Mouse (Mus musculus) heart, embryonic 14.5 days (tissue): ENCODE results near the gene Asgr1. TPM values are rescaled to one million over a fixed set of nuclear protein-coding genes. Genes with fewer than 3 reads are reported as not detected.
"Not testable (repeated sequence)": the region's sequence is repeated elsewhere in the genome, so short reads cannot be mapped to it uniquely, and the experiment has no call there.

Experiments used
- ATAC-seq: fragments of 200-750 bp; cut with Nextera tagmentation; 2 replicates; pipeline ENCODE4 v1.8.0; 2017; ENCODE audit warnings: low read depth, moderate TSS enrichment; ENCODE audit not compliant: insufficient number of reproducible peaks, insufficient read depth, low FRiP score
- H3K27ac ChIP-seq, 2 experiments: fragments of 200-500 bp in 1 of 2; fragments of 300-500 bp in 1 of 2; sonication (generic) in 1 of 2; replicated peaks in 1 of 2; 2 replicates each; pipeline ENCODE4 v1.5.1; 2012 to 2014; ENCODE audit warnings: low read depth in 2 of 2, low read length in 2 of 2, control low read depth in 1 of 2, mild to moderate bottlenecking in 1 of 2, mixed read lengths in 1 of 2; ENCODE audit not compliant: control insufficient read depth in 1 of 2, insufficient read depth in 1 of 2
- H3K27me3 ChIP-seq: fragments of 300-500 bp; sonication (generic); 2 replicates; pipeline ENCODE4 v1.6.1; 2014; ENCODE audit warnings: mild to moderate bottlenecking, low read length, control low read depth; ENCODE audit not compliant: control insufficient read depth, insufficient read depth
- H3K36me3 ChIP-seq: fragments of 300-500 bp; sonication (generic); 2 replicates; pipeline ENCODE4 v1.6.1; 2014; ENCODE audit warnings: mild to moderate bottlenecking, control low read depth, low read length, mixed read lengths; ENCODE audit not compliant: control insufficient read depth, insufficient read depth
- H3K4me1 ChIP-seq, 2 experiments: fragments of 200-500 bp in 1 of 2; fragments of 300-500 bp in 1 of 2; sonication (generic) in 1 of 2; 2 replicates each; pipeline ENCODE4 v1.6.1; 2012 to 2014; ENCODE audit warnings: low read length in 2 of 2, control low read depth in 1 of 2, mixed read lengths in 1 of 2; ENCODE audit not compliant: control insufficient read depth in 2 of 2, insufficient read depth in 2 of 2
- H3K4me2 ChIP-seq: fragments of 300-500 bp; sonication (generic); 2 replicates; pipeline ENCODE4 v1.6.1; 2014; ENCODE audit warnings: mild to moderate bottlenecking, low read length
- H3K4me3 ChIP-seq, 2 experiments: fragments of 200-500 bp in 1 of 2; fragments of 300-500 bp in 1 of 2; sonication (generic) in 1 of 2; 2 replicates each; pipeline ENCODE4 v1.5.1; 2012 to 2014; ENCODE audit warnings: low read length in 2 of 2, mild to moderate bottlenecking in 2 of 2, control low read depth in 1 of 2, low read depth in 1 of 2, moderate library complexity in 1 of 2; ENCODE audit not compliant: control insufficient read depth in 1 of 2, insufficient read depth in 1 of 2
- H3K9ac ChIP-seq: fragments of 300-500 bp; sonication (generic); 2 replicates; pipeline ENCODE4 v1.6.1; 2014; ENCODE audit warnings: mild to moderate bottlenecking, low read length
- H3K9me3 ChIP-seq: fragments of 300-500 bp; sonication (generic); 2 replicates; pipeline ENCODE4 v1.6.1; 2016; ENCODE audit warnings: low read length, control low read depth; ENCODE audit not compliant: control insufficient read depth
- WGBS: fragments of 180-500 bp; shearing (Covaris S2); extraction: QIAGEN DNeasy Blood & Tissue Kit; methylation state at CpG from one replicate; pipeline ENCODE4 v1.1.7; 2014; 5-methylcytosine and 5-hydroxymethylcytosine counted together
- polyA plus RNA-seq: library from polyadenylated mRNA; unstranded; fragments of >200 nt; fragmentation: Nextera tagmentation; extraction: Ambion mirVana; gene quantifications from 2 replicates; pipeline ENCODE4 v1.2.1, GENCODE M21; 2014

The Asgr1 gene
- polyA plus RNA-seq, 1 experiment from 2014 or later = not detected

DNA sequence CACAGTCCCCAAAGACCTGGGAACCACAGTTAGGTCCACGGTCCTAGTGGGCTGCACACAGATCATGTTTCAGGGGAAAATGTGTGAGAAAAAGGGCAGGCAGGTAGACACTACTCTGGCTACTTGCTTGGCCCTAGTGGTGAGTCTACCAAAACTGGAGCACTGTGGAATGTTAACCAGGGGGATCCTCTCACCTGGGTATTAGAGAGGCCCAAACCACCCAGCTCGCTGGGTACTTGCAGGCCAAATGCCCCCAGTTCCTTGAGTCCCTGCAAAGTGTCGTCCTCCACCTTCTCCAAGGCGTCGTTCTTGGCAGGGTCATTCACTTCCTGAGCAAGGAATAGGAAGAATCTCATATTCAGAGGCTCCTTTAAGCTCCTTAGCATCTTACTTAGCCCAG, 39.8 kb upstream of the Asgr1 start:
- peak overlapping the region in 1 of 2 experiments; percentile 85; a peak in 1 of 4 replicates for H3K27ac ChIP-seq
- peak overlapping the region; percentile 81 for H3K4me2 ChIP-seq
- no peaks in the 10 kb centered on the region for H3K9me3 ChIP-seq
- H3K4me3 ChIP-seq = peak overlapping the region in 1 of 2 experiments; percentile 70; a peak in 1 of 4 replicates
- 62% methylated on average over 5 of the region's 5 CpGs for WGBS
- H3K9ac ChIP-seq = peak overlapping the region; percentile 89
- H3K4me1 ChIP-seq = peaks cover 12 to 26% of the 10 kb centered on the region in 2 experiments
- H3K36me3 ChIP-seq = peaks cover 51% of the 10 kb centered on the region
- no peak for ATAC-seq
- H3K27me3 ChIP-seq = no peaks in the 10 kb centered on the region

DNA sequence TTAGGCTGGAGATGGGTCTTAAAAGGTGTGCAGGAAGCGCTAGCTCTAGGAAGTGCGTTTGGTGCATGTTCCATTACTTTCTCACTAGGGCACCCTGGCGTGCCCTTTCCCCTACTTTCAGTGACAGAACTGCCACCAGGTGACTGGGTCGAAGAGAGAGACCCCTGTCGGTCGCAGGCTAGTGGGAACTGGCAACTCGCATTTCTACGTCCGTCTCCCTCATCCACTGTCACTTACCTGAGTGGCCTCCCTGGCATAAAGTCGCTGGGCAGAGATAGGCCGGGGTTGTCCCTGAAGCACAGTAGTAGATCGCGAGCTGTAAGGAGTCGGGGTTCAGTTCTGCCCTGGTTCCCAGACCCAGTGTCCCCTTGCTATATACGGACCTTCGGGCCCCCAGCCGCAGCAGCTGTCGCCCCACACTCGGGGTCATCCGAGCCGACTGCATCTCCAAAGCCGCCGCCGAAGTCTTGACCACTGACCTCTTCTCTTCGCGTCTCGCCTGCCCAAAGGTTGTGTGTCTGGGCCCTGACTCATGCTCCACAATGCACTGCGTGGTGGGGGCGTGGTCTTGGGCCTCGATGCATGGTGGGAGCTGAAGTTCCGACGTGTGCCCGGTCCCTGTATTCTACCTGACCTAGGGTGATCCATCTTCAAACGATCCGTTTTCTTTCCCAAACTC, 38.9 kb upstream of the Asgr1 start, which contains the start of gene Acadvl:
Gene Acadvl (minus strand): TSS at position 532 of the 679 bp plus-strand sequence.
- H3K27me3 ChIP-seq = no peaks in the 10 kb centered on the region
- peak within 1 kb of the TSS; percentile 70 to 71 for H3K4me3 ChIP-seq
- no peaks in the 10 kb centered on the region for H3K9me3 ChIP-seq
- H3K9ac ChIP-seq = peak within 1 kb of the TSS; percentile 89
- H3K36me3 ChIP-seq = peaks cover 41% of the 10 kb centered on the region
- H3K4me1 ChIP-seq = peaks cover 13 to 36% of the 10 kb centered on the region in 2 experiments
- under 1% methylated on average over 35 of the region's 35 CpGs for WGBS
- peak; percentile 68 for ATAC-seq
- peak within 1 kb of the TSS; percentile 81 for H3K4me2 ChIP-seq
- peak within 1 kb of the TSS; percentile 83 to 85 for H3K27ac ChIP-seq

DNA sequence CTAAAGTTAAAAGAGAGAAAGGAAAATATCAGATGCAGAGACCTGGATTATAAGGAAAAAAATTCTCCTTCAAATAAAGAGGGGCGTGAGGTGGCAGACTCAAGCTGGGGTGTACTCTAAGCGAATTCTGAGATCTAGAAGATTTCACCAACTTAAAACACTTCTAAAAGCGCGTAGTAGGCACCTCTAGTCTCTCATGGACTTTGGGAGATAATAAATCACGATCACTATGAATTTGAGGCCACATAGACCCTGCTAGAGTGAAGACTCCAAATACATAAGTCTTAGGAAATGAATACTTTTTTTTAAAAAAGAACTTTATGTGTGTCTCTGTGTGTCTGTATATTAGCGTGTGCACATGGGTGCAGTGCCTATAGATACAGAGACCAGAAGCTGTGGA, 38.2 kb upstream of the Asgr1 start:
- 56% methylated on average over 6 of the region's 6 CpGs for WGBS
- Histone ChIP-seq H3K4me1 (peaks cover 15 to 42% of the 10 kb centered on the region in 2 experiments), H3K9me3 (no peaks in the 10 kb centered on the region), H3K36me3 (peaks cover 34% of the 10 kb centered on the region), H3K4me2 (peak overlapping the region; percentile 81), H3K4me3 (peak overlapping the region in 1 of 2 experiments; percentile 70; a peak in 2 of 4 replicates), H3K9ac (peak overlapping the region; percentile 89), H3K27me3 (no peaks in the 10 kb centered on the region), H3K27ac (no peak overlapping the region)
- ATAC-seq = no peak

DNA sequence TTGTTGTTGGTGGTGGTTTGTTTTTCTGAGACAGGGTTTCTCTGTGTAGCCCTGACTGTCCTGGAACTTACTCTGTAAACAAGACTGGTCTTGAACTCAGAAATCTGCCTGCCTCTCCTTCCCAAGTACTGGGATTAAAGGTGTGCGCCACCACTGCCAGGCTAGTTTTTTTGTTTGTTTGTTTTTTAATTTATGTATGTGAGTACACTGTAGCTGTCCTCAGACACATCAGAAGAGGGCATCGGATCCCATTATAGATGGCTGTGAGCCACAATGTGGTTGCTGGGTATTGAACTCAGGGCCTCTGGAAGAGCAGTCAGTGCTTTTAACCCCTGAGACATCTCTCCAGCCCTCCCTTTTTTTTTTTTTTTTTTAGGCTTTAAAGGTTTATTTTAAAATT, 37.7 kb upstream of the Asgr1 start:
- not testable (repeated sequence) for H3K9me3 ChIP-seq, H3K27me3 ChIP-seq, H3K9ac ChIP-seq, H3K4me2 ChIP-seq, H3K4me3 ChIP-seq, H3K27ac ChIP-seq, ATAC-seq
- Histone ChIP-seq H3K4me1 (peaks cover 15 to 42% of the 10 kb centered on the region in 2 experiments), H3K36me3 (peaks cover 29% of the 10 kb centered on the region)
- WGBS = 71% methylated on average over 2 of the region's 2 CpGs

DNA sequence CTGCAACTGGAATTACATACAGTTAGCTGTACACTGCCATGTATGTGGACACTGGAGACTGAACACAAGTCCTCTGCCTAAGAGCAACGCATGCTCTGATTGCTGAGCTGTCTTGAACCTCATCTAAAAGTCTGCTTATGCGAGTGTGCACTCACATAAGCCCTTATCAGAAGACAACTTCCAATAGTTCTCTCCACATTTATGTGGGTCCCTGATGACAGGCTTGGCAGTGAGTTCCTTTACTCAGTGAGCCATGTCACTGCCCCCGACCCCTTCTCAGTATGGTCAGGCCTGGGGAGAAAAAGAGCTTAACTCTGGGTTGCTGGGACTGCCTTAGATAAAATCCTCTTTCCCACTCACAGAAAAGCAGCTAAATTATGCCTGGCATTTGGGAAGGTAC, 37.2 kb upstream of the Asgr1 start, which contains the start of gene Dlg4:
Gene Dlg4 (plus strand): TSS at position 274 of the 400 bp plus-strand sequence.
- H3K4me3 ChIP-seq = no peak within 1 kb of the TSS
- 67% methylated on average over 3 of the region's 3 CpGs for WGBS
- peaks cover 15 to 46% of the 10 kb centered on the region in 2 experiments for H3K4me1 ChIP-seq

DNA sequence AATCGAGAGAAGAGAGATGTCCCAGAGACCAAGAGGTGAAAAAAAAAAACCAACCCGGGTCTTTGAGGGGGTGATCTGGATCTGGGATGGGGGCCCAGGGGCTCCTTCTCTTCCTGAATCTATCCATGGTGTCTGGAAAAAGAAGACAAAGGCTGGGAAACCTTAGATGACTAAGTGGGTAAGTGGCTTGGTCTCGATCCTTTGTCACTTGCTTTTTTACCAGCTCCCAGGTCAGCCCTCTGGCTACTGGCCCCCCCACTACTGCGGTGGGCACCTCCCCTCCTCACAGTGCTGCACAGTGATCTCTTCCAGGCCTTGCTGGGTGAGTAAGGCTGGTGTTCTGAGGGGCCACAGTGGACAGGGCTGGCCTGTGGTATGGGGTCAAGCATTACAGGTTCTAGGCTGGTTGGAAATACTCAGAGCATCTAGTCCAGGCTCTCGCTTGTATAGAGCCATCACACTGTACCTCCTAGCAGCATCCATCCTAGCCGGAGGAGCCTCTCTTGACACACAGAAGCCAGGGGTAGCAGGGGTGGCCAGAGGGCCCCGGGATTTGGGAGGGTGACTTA, 36.6 kb upstream of the Asgr1 start:
- Histone ChIP-seq H3K27ac (no peak overlapping the region), H3K9ac (peak overlapping the region; percentile 83; the same call in 1 of the 2 replicates), H3K36me3 (peaks cover 18% of the 10 kb centered on the region), H3K4me1 (peaks cover 15 to 47% of the 10 kb centered on the region in 2 experiments), H3K4me3 (no peak overlapping the region), H3K27me3 (no peaks in the 10 kb centered on the region), H3K4me2 (no peak overlapping the region), H3K9me3 (no peaks in the 10 kb centered on the region)
- WGBS = 40% methylated on average over 7 of the region's 7 CpGs
- ATAC-seq = no peak

More for the DNA sequence above, 37.2 kb upstream of the Asgr1 start, which contains the start of gene Dlg4:
- ATAC-seq = no peak
- Histone ChIP-seq H3K9ac (peak within 1 kb of the TSS; percentile 83), H3K4me2 (peak within 1 kb of the TSS; percentile 71), H3K9me3 (no peaks in the 10 kb centered on the region), H3K27ac (0 out of 4 replicates have a peak within 1 kb of the TSS, but pooled peaks of 1 of the 2 experiments have one; percentile 4), H3K36me3 (peaks cover 24% of the 10 kb centered on the region), H3K27me3 (no peaks in the 10 kb centered on the region)

DNA sequence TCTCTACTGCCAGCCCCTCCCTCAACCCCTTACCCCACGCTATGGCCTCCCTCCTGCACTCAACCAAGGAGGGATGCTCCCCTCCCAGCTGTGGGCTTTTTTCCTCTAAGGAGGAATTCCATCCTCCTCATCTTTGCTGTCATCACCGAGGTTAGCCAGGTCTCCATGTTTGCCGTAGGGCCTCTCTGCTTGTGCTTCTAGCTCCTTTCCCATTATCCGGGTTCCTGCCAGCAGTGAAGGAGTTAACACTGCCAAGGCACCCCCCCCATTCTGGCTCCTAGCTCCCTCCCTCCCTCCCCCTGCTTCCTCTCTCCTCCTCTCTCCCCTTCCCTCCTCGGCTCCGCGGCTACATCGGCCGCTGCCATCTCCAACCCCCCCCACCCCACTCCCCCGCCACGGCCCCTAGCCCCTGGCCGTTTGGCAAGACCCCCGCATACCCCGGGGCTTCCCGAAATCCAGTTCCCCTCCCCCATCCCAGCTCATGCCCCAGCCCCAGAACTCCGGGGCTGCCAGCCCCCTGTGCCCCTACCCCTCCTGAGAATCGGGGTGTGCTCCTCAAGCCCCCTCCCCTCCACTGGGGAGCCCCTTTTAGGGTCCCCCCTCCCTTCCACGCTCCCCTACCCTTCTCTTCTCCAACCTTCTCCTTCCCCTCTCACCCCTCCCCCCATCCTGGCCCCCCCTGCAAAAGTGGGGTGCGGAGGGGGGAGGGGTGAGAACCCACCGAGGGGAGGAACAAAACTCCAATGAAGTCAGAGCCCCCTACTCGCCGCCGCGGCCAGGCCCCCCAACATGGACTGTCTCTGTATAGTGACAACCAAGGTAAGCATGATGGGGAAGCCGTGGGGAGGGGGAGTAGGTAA, 35.5 kb upstream of the Asgr1 start:
- ATAC-seq = no peak

More for the DNA sequence above, 35.5 kb upstream of the Asgr1 start:
- no peaks in the 10 kb centered on the region for H3K9me3 ChIP-seq
- H3K36me3 ChIP-seq = peaks cover 8% of the 10 kb centered on the region
- WGBS = 3% methylated on average over 24 of the region's 25 CpGs
- peak overlapping the region; percentile 36 to 56 for H3K4me3 ChIP-seq
- peak overlapping the region in 1 of 2 experiments; percentile 78; a peak in 2 of 4 replicates for H3K27ac ChIP-seq
- peak overlapping the region; percentile 83 for H3K9ac ChIP-seq
- peaks cover 15 to 50% of the 10 kb centered on the region in 2 experiments for H3K4me1 ChIP-seq
- H3K4me2 ChIP-seq = peak overlapping the region; percentile 71
- H3K27me3 ChIP-seq = no peaks in the 10 kb centered on the region
